Mouse (Mus musculus): ENCODE measurements around the gene Slc38a11. TPM values are rescaled to one million over a fixed set of nuclear protein-coding genes. Genes with fewer than 3 reads are reported as not detected.

Gene Slc38a11
- total RNA-seq (2014; fragmentation: Nextera tagmentation) (6.6 TPM in 1 of 2 replicates, not detected in the other), total RNA-seq (2017) (0.12 and 0.44 TPM in 2 replicates), polyA plus RNA-seq (2012) (not detected in 2 replicates)

- ATAC-seq (ENCODE audit: extremely low read depth, insufficient number of reproducible peaks, low FRiP score, poor library complexity, severe bottlenecking) = no peak
- TF ChIP-seq POLR2AphosphoS5 (IDR thresholded peaks at IDR 0.05; ENCODE audit: insufficient replicate concordance, low read depth, low read length) = no peak
- no peak for TF ChIP-seq GATA1 (IDR thresholded peaks at IDR 0.05; ENCODE audit: borderline replicate concordance, low read length)
- no peak for TF ChIP-seq CTCF (IDR thresholded peaks at IDR 0.05; ENCODE audit: low read depth, low read length)
- no peak for TF ChIP-seq GATA2 (IDR thresholded peaks at IDR 0.05; ENCODE audit: borderline replicate concordance, low read depth, low read length)
- no peak for TF ChIP-seq TAL1 (conservative IDR thresholded peaks at IDR 0.05; ENCODE audit: low read depth, low read length)
These were observed at the start of gene Slc38a11 for GRCm38 (mm10) chr2:65363828-65364497. Gene Slc38a11 (minus strand): TSS chr2:65364034.

GRCm38 (mm10) chr2:65407110-65407509, 43.3 kb upstream of the Slc38a11 start:
- ATAC-seq (ENCODE audit: extremely low read depth, insufficient number of reproducible peaks, low FRiP score, poor library complexity, severe bottlenecking) (no peak), DNase-seq (ENCODE audit: low spot score) (no peak)
- H3K4me3 ChIP-seq (ENCODE audit: low read depth, low read length) = no peak overlapping the region
- no peaks in the 10 kb centered on the region for H3K27me3 ChIP-seq (ENCODE audit: insufficient read depth, low read length)
- TF ChIP-seq TAL1 (conservative IDR thresholded peaks at IDR 0.05; ENCODE audit: low read depth, low read length) (no peak), POLR2AphosphoS5 (IDR thresholded peaks at IDR 0.05; ENCODE audit: insufficient replicate concordance, low read depth, low read length) (no peak), GATA1 (IDR thresholded peaks at IDR 0.05; ENCODE audit: borderline replicate concordance, low read length) (no peak), CTCF (IDR thresholded peaks at IDR 0.05; ENCODE audit: low read depth, low read length) (no peak), GATA2 (IDR thresholded peaks at IDR 0.05; ENCODE audit: borderline replicate concordance, low read depth, low read length) (no peak)
- no peaks in the 10 kb centered on the region for H3K4me1 ChIP-seq (ENCODE audit: insufficient read depth, low read depth, low read length)
- H3K9me3 ChIP-seq (replicated peaks) = peaks cover 8% of the 10 kb centered on the region; the same call in 1 of the 2 replicates
- no peaks in the 10 kb centered on the region for H3K36me3 ChIP-seq (replicated peaks)

More at GRCm38 (mm10) chr2:65363828-65364497, at the start of gene Slc38a11:
- Histone ChIP-seq H3K4me3 (ENCODE audit: low read depth, low read length) (no peak within 1 kb of the TSS), H3K9me3 (replicated peaks) (peaks cover 18% of the 10 kb centered on the region), H3K36me3 (replicated peaks) (no peaks in the 10 kb centered on the region), H3K27me3 (ENCODE audit: insufficient read depth, low read length) (no peaks in the 10 kb centered on the region), H3K4me1 (ENCODE audit: insufficient read depth, low read depth, low read length) (no peaks in the 10 kb centered on the region)
- no peak for DNase-seq (ENCODE audit: low spot score)

- DNase-seq (ENCODE audit: low spot score) (no peak), ATAC-seq (ENCODE audit: extremely low read depth, insufficient number of reproducible peaks, low FRiP score, poor library complexity, severe bottlenecking) (no peak)
- Histone ChIP-seq H3K4me1 (ENCODE audit: insufficient read depth, low read depth, low read length) (no peaks in the 10 kb centered on the region), H3K36me3 (replicated peaks) (no peaks in the 10 kb centered on the region), H3K4me3 (ENCODE audit: low read depth, low read length) (no peak overlapping the region), H3K9me3 (replicated peaks) (peaks cover 19% of the 10 kb centered on the region), H3K27me3 (ENCODE audit: insufficient read depth, low read length) (no peaks in the 10 kb centered on the region)
- TF ChIP-seq GATA1 (IDR thresholded peaks at IDR 0.05; ENCODE audit: borderline replicate concordance, low read length) = no peak
- TF ChIP-seq POLR2AphosphoS5 (IDR thresholded peaks at IDR 0.05; ENCODE audit: insufficient replicate concordance, low read depth, low read length) = no peak
- TF ChIP-seq GATA2 (IDR thresholded peaks at IDR 0.05; ENCODE audit: borderline replicate concordance, low read depth, low read length) = no peak
These were observed 41.6 kb upstream of the Slc38a11 start for GRCm38 (mm10) chr2:65405407-65405806.

- DNase-seq (ENCODE audit: low spot score) (no peak), ATAC-seq (ENCODE audit: extremely low read depth, insufficient number of reproducible peaks, low FRiP score, poor library complexity, severe bottlenecking) (no peak)
- Histone ChIP-seq H3K27me3 (ENCODE audit: insufficient read depth, low read length) (no peaks in the 10 kb centered on the region), H3K4me3 (ENCODE audit: low read depth, low read length) (no peak overlapping the region), H3K9me3 (replicated peaks) (peaks cover 17% of the 10 kb centered on the region), H3K4me1 (ENCODE audit: insufficient read depth, low read depth, low read length) (no peaks in the 10 kb centered on the region), H3K36me3 (replicated peaks) (no peaks in the 10 kb centered on the region)
- TF ChIP-seq GATA1 (IDR thresholded peaks at IDR 0.05; ENCODE audit: borderline replicate concordance, low read length) (no peak), TAL1 (conservative IDR thresholded peaks at IDR 0.05; ENCODE audit: low read depth, low read length) (no peak), POLR2AphosphoS5 (IDR thresholded peaks at IDR 0.05; ENCODE audit: insufficient replicate concordance, low read depth, low read length) (no peak), GATA2 (IDR thresholded peaks at IDR 0.05; ENCODE audit: borderline replicate concordance, low read depth, low read length) (no peak)
These were observed 38.2 kb upstream of the Slc38a11 start for GRCm38 (mm10) chr2:65402001-65402400.

DNA sequence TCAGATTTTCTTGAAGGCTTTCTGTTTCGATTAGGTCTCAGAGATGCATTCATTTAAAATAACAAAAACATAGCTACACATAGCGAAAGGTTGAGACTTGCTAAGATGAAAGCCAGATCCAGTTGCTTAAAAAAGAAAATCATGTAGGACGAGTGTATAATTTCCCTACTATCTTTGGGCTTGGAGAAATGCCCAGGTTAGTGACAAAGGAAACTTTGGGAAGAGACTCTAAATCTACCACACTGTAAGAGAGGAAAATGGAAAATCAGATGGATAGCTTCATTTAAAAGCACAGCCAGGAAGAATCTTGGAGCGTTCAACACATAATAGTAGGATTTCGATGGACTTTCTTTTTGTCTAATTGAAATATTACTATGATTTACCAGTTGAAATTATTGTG, 36.1 kb upstream of the Slc38a11 start:
- Histone ChIP-seq H3K36me3 (replicated peaks) (no peaks in the 10 kb centered on the region), H3K4me1 (ENCODE audit: insufficient read depth, low read depth, low read length) (no peaks in the 10 kb centered on the region), H3K4me3 (ENCODE audit: low read depth, low read length) (no peak overlapping the region), H3K9me3 (replicated peaks) (peaks cover 24% of the 10 kb centered on the region), H3K27me3 (ENCODE audit: insufficient read depth, low read length) (no peaks in the 10 kb centered on the region)
- no peak for ATAC-seq (ENCODE audit: extremely low read depth, insufficient number of reproducible peaks, low FRiP score, poor library complexity, severe bottlenecking)
- TF ChIP-seq GATA2 (IDR thresholded peaks at IDR 0.05; ENCODE audit: borderline replicate concordance, low read depth, low read length) = no peak
- TF ChIP-seq GATA1 (IDR thresholded peaks at IDR 0.05; ENCODE audit: borderline replicate concordance, low read length) = no peak
- TF ChIP-seq TAL1 (conservative IDR thresholded peaks at IDR 0.05; ENCODE audit: low read depth, low read length) = no peak
- TF ChIP-seq CTCF (IDR thresholded peaks at IDR 0.05; ENCODE audit: low read depth, low read length) = no peak
- TF ChIP-seq POLR2AphosphoS5 (IDR thresholded peaks at IDR 0.05; ENCODE audit: insufficient replicate concordance, low read depth, low read length) = no peak
- DNase-seq (ENCODE audit: low spot score) = no peak

- Histone ChIP-seq H3K4me1 (ENCODE audit: insufficient read depth, low read depth, low read length) (no peaks in the 10 kb centered on the region), H3K27me3 (ENCODE audit: insufficient read depth, low read length) (no peaks in the 10 kb centered on the region), H3K36me3 (replicated peaks) (no peaks in the 10 kb centered on the region), H3K9me3 (replicated peaks) (peaks cover 23% of the 10 kb centered on the region), H3K4me3 (ENCODE audit: low read depth, low read length) (no peak overlapping the region)
- TF ChIP-seq TAL1 (conservative IDR thresholded peaks at IDR 0.05; ENCODE audit: low read depth, low read length) (no peak), GATA1 (IDR thresholded peaks at IDR 0.05; ENCODE audit: borderline replicate concordance, low read length) (no peak), POLR2AphosphoS5 (IDR thresholded peaks at IDR 0.05; ENCODE audit: insufficient replicate concordance, low read depth, low read length) (no peak)
- ATAC-seq (ENCODE audit: extremely low read depth, insufficient number of reproducible peaks, low FRiP score, poor library complexity, severe bottlenecking) (no peak), DNase-seq (ENCODE audit: low spot score) (no peak)
These were observed 32.3 kb upstream of the Slc38a11 start for GRCm38 (mm10) chr2:65396128-65396527.

Data from G1E (cell line).